9 mouse cellular contexts compared by ENCODE assay signal in the genomic region with DNA sequence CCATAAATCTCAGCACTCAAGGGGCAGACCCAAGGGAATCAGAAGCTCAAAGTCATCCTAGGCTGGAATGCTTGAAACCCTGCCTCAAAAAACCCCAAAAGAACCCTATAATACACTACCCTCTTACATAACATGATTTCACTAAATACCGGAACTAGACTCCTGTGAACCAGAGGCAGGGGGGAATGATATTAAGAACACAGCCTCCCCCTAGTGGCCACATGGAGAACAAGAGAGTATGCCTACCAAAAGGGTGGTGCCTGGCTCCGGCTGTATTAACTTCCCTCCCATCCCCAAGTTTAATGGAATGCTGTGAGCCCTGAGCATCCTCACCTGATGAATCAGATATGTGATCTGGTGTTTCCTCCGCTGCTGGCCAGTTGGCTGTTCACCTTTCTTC. TPM values are rescaled to one million over a fixed set of nuclear protein-coding genes. Genes with fewer than 3 reads are reported as not detected.
DNase-seq lines count a peak whose midpoint lies in the region; ATAC-seq and TF ChIP-seq lines count a peak whose summit lies in the region.
"Had no signal": no experiment of that assay in that cellular context is flagged by ENCODE, and none has a peak within 500 bp of the region (broad histone marks: within the 10 kb centered on the region; RNA-seq: fewer than 3 reads in every experiment).

No protein-coding gene starts in this region.

- no peaks in the 10 kb centered on the region for H3K27me3 ChIP-seq in CH12.LX (replicated peaks)
- no peaks in the 10 kb centered on the region for H3K27me3 ChIP-seq in liver, postnatal 0 days (ENCODE audit: insufficient read depth, low read length)
- H3K27me3 ChIP-seq: liver, embryonic 15.5 days had no signal

- no peak overlapping the region for H3K9ac ChIP-seq in CH12.LX (ENCODE audit: insufficient read depth, low read depth)
- H3K9ac ChIP-seq in liver, postnatal 0 days (replicated peaks), result no peak overlapping the region
- H3K9ac ChIP-seq: liver, embryonic 15.5 days had no signal

- ATAC-seq in liver, postnatal 0 days, result peak; percentile 43; the same call in 1 of the 2 replicates

- TF ChIP-seq CTCF in CH12.LX (conservative IDR thresholded peaks at IDR 0.05 in 1 of 2, IDR thresholded peaks at IDR 0.05 in 1 of 2; ENCODE audit: low read depth in 2 of 2, low read length in 2 of 2), result peak; percentile 90 to 91
- peak; percentile 88 for TF ChIP-seq CTCF in liver, postnatal 0 days (IDR thresholded peaks at IDR 0.05; ENCODE audit: low read depth)

- H3K9me3 ChIP-seq in CH12.LX (replicated peaks; ENCODE audit: low read length), result no peaks in the 10 kb centered on the region
- no peaks in the 10 kb centered on the region for H3K9me3 ChIP-seq in liver, postnatal 0 days (ENCODE audit: low read length)
- H3K9me3 ChIP-seq: liver, embryonic 15.5 days had no signal

- WGBS in liver, postnatal 0 days (ENCODE audit: insufficient replicate concordance), result 28% methylated on average over 3 of the region's 3 CpGs

- H3K4me2 ChIP-seq in CH12.LX (ENCODE audit: insufficient read depth, low read depth, poor library complexity, severe bottlenecking), result no peak overlapping the region
- no peak overlapping the region for H3K4me2 ChIP-seq in liver, postnatal 0 days (ENCODE audit: low read depth, low read length)
- H3K4me2 ChIP-seq: liver, embryonic 15.5 days had no signal

- peaks cover 0 to 18% of the 10 kb centered on the region in 2 experiments; a peak in 2 of 4 replicates for H3K4me1 ChIP-seq in CH12.LX (ENCODE audit: control insufficient read depth in 1 of 2, insufficient read depth in 2 of 2)
- H3K4me1 ChIP-seq in liver, postnatal 0 days (ENCODE audit: insufficient read depth), result no peaks in the 10 kb centered on the region
- H3K4me1 ChIP-seq: liver, embryonic 15.5 days had no signal

- H3K27ac ChIP-seq in CH12.LX (ENCODE audit: insufficient read depth, low read depth), result no peak overlapping the region
- no peak overlapping the region for H3K27ac ChIP-seq in liver, postnatal 0 days (ENCODE audit: low read depth)
- H3K27ac ChIP-seq: liver, embryonic 15.5 days had no signal

- TF ChIP-seq EP300 in CH12.LX (IDR thresholded peaks at IDR 0.05; ENCODE audit: low read length), result no peak
- no peak for TF ChIP-seq EP300 in liver, postnatal 0 days (IDR thresholded peaks at IDR 0.05; ENCODE audit: low read depth)

- peak; percentile 84 for TF ChIP-seq RAD21 in CH12.LX (IDR thresholded peaks at IDR 0.05; ENCODE audit: low read depth, low read length)

- H3K36me3 ChIP-seq in CH12.LX (replicated peaks in 1 of 2; ENCODE audit: control insufficient read depth in 1 of 2, insufficient read depth in 1 of 2, low read length in 1 of 2), result peaks cover 58 to 91% of the 10 kb centered on the region in 2 experiments
- peaks cover 59% of the 10 kb centered on the region for H3K36me3 ChIP-seq in liver, postnatal 0 days (replicated peaks; ENCODE audit: insufficient read depth, low read length)

- H3K79me2 ChIP-seq in CH12.LX (replicated peaks; ENCODE audit: control insufficient read depth, extremely low read depth, insufficient read depth, poor library complexity, severe bottlenecking), result no peaks in the 10 kb centered on the region; the same call in 1 of the 2 replicates

- H3K4me3 ChIP-seq in CH12.LX (replicated peaks in 1 of 3; ENCODE audit: low read depth in 2 of 3, low read length in 2 of 3, poor library complexity in 1 of 3), result no peak overlapping the region
- H3K4me3 ChIP-seq in liver, postnatal 0 days (ENCODE audit: low read depth, low read length), result no peak overlapping the region
- H3K4me3 ChIP-seq: liver, embryonic 15.5 days had no signal

- in situ Hi-C loops in CH12.LX (cut with MboI; ENCODE audit: low pct_ligation_motif_present, low pct_unique_long_range_greater_than_20kb, low sequenced_read_pairs), result loop anchor here (5.0 kb wide), 1 partner anchor 43 kb away; no protein-coding TSS in a partner anchor

- dilution Hi-C loops in CH12.LX (cut with MboI; ENCODE audit: extremely low pct_ligation_motif_present, extremely low pct_unique_long_range_greater_than_20kb, low sequenced_read_pairs), result no loop called here

- TF ChIP-seq POLR2A in CH12.LX (IDR thresholded peaks at IDR 0.05; ENCODE audit: low read depth, low read length), result no peak

- DNase-seq in CH12.LX (ENCODE audit: extremely low read depth), result peak; percentile 78
- peak; percentile 61 to 86 for DNase-seq in adrenal gland, adult (ENCODE audit: inconsistent age in 2 of 2, low spot score in 1 of 2)
- peak; percentile 50 for DNase-seq in embryo, embryonic 11.5 days (ENCODE audit: low read depth, low spot score)
- DNase-seq in heart, adult 8-10 months (ENCODE audit: low spot score), result peak; percentile 66
- DNase-seq in kidney, postnatal 14 days, result peak; percentile 80
- DNase-seq in liver, postnatal 0 days, result peak; percentile 60
- DNase-seq in ovary, postnatal 36 days (ENCODE audit: low spot score), result peak; percentile 20
- peak; percentile 72 for DNase-seq in thymus, postnatal 4 days

TF ChIP-seq in CH12.LX, 34 proteins besides CTCF, POLR2A, EP300 and RAD21:
- TF ChIP-seq UBTF (IDR thresholded peaks at IDR 0.05; ENCODE audit: low read depth, low read length), result no peak
- peak; percentile 55; the same call in 1 of the 2 replicates for TF ChIP-seq SIN3A (IDR thresholded peaks at IDR 0.05; ENCODE audit: low read length)
- TF ChIP-seq CHD2 (IDR thresholded peaks at IDR 0.05; ENCODE audit: low read length), result no peak
- TF ChIP-seq MAZ (IDR thresholded peaks at IDR 0.05; ENCODE audit: low read depth, low read length), result peak; percentile 58; the same call in 1 of the 2 replicates
- 0 out of 2 replicates have a peak, but pooled peaks have one; percentile 41 for TF ChIP-seq IRF4 (IDR thresholded peaks at IDR 0.05; ENCODE audit: low read depth, low read length)
- TF ChIP-seq ELF1 (IDR thresholded peaks at IDR 0.05; ENCODE audit: low read depth, low read length), result peak; percentile 83
- TF ChIP-seq KAT2A (IDR thresholded peaks at IDR 0.05; ENCODE audit: insufficient replicate concordance, low read length), result no peak
- peak; percentile 85 for TF ChIP-seq SMC3 (IDR thresholded peaks at IDR 0.05; ENCODE audit: low read depth, low read length)
- no peak for TF ChIP-seq CHD1 (IDR thresholded peaks at IDR 0.05; ENCODE audit: low read depth, low read length)
- TF ChIP-seq ZC3H11A (IDR thresholded peaks at IDR 0.05; ENCODE audit: low read depth, low read length), result no peak
- TF ChIP-seq MYC (IDR thresholded peaks at IDR 0.05; ENCODE audit: low read depth, low read length), result peak; percentile 74
- TF ChIP-seq HCFC1 (IDR thresholded peaks at IDR 0.05; ENCODE audit: low read depth, low read length), result peak; percentile 36; the same call in 1 of the 2 replicates
- peak; percentile 49; the same call in 1 of the 2 replicates for TF ChIP-seq NELFE (IDR thresholded peaks at IDR 0.05; ENCODE audit: low read depth, low read length)
- 0 out of 2 replicates have a peak, but pooled peaks have one; percentile 29 for TF ChIP-seq MAX (IDR thresholded peaks at IDR 0.05; ENCODE audit: low read length)
TF ChIP-seq in CH12.LX: peak in this region for 9.

RNA-seq across cellular contexts. Expression of a gene that starts 13.3 kb away (rescaled TPM):
- total RNA-seq in CH12.LX (2012; rRNA removed) (39.2 and 46.6 TPM in 2 replicates), CH12.LX (2014; rRNA removed) (19.9 and 23.2 TPM in 2 replicates)
- polyA plus RNA-seq in CH12.LX (2012; ENCODE audit: insufficient read length, low read depth), result 66.8 and 74.5 TPM in 2 replicates
- total RNA-seq in heart, adult 8-10 months (2022), result under 1 TPM in 2 of 4 experiments, not detected in 2; 0.06 to 0.16 TPM
- polyA plus RNA-seq in liver, postnatal 0 days (2015; fragmentation: Nextera tagmentation; extraction: Ambion mirVana), result 0.74 and 0.75 TPM in 2 replicates

RNA-seq across cellular contexts. Expression of a gene that starts 25.6 kb away (rescaled TPM):
- total RNA-seq in CH12.LX (2012; rRNA removed) (48.6 and 51.7 TPM in 2 replicates), CH12.LX (2014; rRNA removed) (24.8 and 26.4 TPM in 2 replicates)
- 55.7 and 58.5 TPM in 2 replicates for polyA plus RNA-seq in CH12.LX (2012; ENCODE audit: insufficient read length, low read depth)
- 10 to 100 TPM; 40.7 to 49.8 (median 45.6) TPM for total RNA-seq in heart, adult 8-10 months (2022)
- polyA plus RNA-seq in liver, postnatal 0 days (2015; fragmentation: Nextera tagmentation; extraction: Ambion mirVana), result 4.4 and 4.5 TPM in 2 replicates

RNA-seq across cellular contexts. Expression of a gene that starts 35.7 kb away (rescaled TPM):
- total RNA-seq in CH12.LX (2012; rRNA removed) (0.50 and 1.2 TPM in 2 replicates), CH12.LX (2014; rRNA removed) (0.20 and 0.22 TPM in 2 replicates)
- polyA plus RNA-seq in CH12.LX (2012; ENCODE audit: insufficient read length, low read depth), result 0.35 and 0.46 TPM in 2 replicates
- total RNA-seq in heart, adult 8-10 months (2022), result 10 to 100 TPM; 14.0 to 19.9 (median 15.4) TPM
- polyA plus RNA-seq in liver, postnatal 0 days (2015; fragmentation: Nextera tagmentation; extraction: Ambion mirVana), result 4.8 and 5.1 TPM in 2 replicates

RNA-seq across cellular contexts. Expression of a gene that starts 46.3 kb away (rescaled TPM):
- total RNA-seq in CH12.LX (2012; rRNA removed), result 199 and 223 TPM in 2 replicates
- 215 and 219 TPM in 2 replicates for total RNA-seq in CH12.LX (2014; rRNA removed)
- polyA plus RNA-seq in CH12.LX (2012; ENCODE audit: insufficient read length, low read depth), result 468 and 755 TPM in 2 replicates
- total RNA-seq in heart, adult 8-10 months (2022), result 100 to 1,000 TPM; 109 to 118 (median 117) TPM
- polyA plus RNA-seq in liver, postnatal 0 days (2015; fragmentation: Nextera tagmentation; extraction: Ambion mirVana), result 116 and 123 TPM in 2 replicates

RNA-seq across cellular contexts. Expression of a gene that starts 59.5 kb away (rescaled TPM):
- total RNA-seq in CH12.LX (2012; rRNA removed), result 160 and 176 TPM in 2 replicates
- 166 and 168 TPM in 2 replicates for total RNA-seq in CH12.LX (2014; rRNA removed)
- 123 and 156 TPM in 2 replicates for polyA plus RNA-seq in CH12.LX (2012; ENCODE audit: insufficient read length, low read depth)
- 10 to 100 TPM; 73.5 to 80.6 (median 77.1) TPM for total RNA-seq in heart, adult 8-10 months (2022)
- polyA plus RNA-seq in liver, postnatal 0 days (2015; fragmentation: Nextera tagmentation; extraction: Ambion mirVana), result 50.3 and 54.1 TPM in 2 replicates

Comparison
In these comparisons a context has a peak if more than half of its experiments do, and no peak if none do; other contexts are left out.
1. DNase-seq: peak in every context shown above with its lines; median percentile 80 in kidney, postnatal 14 days; 78 in CH12.LX; 74 in adrenal gland, adult; 72 in thymus, postnatal 4 days; 66 in heart, adult 8-10 months; 60 in liver, postnatal 0 days; 50 in embryo, embryonic 11.5 days; 20 in ovary, postnatal 36 days.
2. RNA of a gene that starts 13.3 kb away (total RNA-seq): 19.9 to 46.6 TPM in CH12.LX; 0.06 to 0.16 TPM in heart, adult 8-10 months; every median in the first group is over 10 times any median in the second.
3. RNA of a gene that starts 35.7 kb away (total RNA-seq): 14.0 to 19.9 TPM in heart, adult 8-10 months; 0.20 to 1.2 TPM in CH12.LX; every median in the first group is over 4 times any median in the second.